Mouse (Mus musculus) intestine, embryonic 16.5 days (tissue): ENCODE measurements around the gene Tacr1. TPM values are rescaled to one million over a fixed set of nuclear protein-coding genes. Genes with fewer than 3 reads are reported as not detected.

Source experiments
- ATAC-seq: fragments of 200-750 bp; cut with Nextera tagmentation; 2 replicates; pipeline ENCODE4 v1.8.0; 2017; ENCODE audit warnings: moderate TSS enrichment, moderate library complexity
- H3K27ac ChIP-seq: fragments of 300-500 bp; sonication (generic); 2 replicates; pipeline ENCODE4 v1.5.1; 2014; ENCODE audit warnings: mild to moderate bottlenecking, low read length
- H3K27me3 ChIP-seq: fragments of 300-500 bp; sonication (generic); replicated peaks from 2 replicates; pipeline ENCODE4 v1.6.1; 2014; ENCODE audit warnings: low read length, control low read depth, mixed read lengths; ENCODE audit not compliant: control insufficient read depth, insufficient read depth
- H3K36me3 ChIP-seq: fragments of 300-500 bp; sonication (generic); 2 replicates; pipeline ENCODE4 v1.6.1; 2014; ENCODE audit warnings: low read length, control low read depth; ENCODE audit not compliant: control insufficient read depth, insufficient read depth
- H3K4me1 ChIP-seq: fragments of 300-500 bp; sonication (generic); 2 replicates; pipeline ENCODE4 v1.6.1; 2014; ENCODE audit warnings: low read length, control low read depth, mixed read lengths; ENCODE audit not compliant: control insufficient read depth, insufficient read depth
- H3K4me2 ChIP-seq: fragments of 300-500 bp; sonication (generic); 2 replicates; pipeline ENCODE4 v1.6.1; 2014; ENCODE audit warnings: low read depth, low read length, control low read depth
- H3K4me3 ChIP-seq: fragments of 300-500 bp; sonication (generic); 2 replicates; pipeline ENCODE4 v1.5.1; 2014; ENCODE audit warnings: mild to moderate bottlenecking, low read length
- H3K9ac ChIP-seq: fragments of 300-500 bp; sonication (generic); 2 replicates; pipeline ENCODE4 v1.6.1; 2014; ENCODE audit warnings: low read depth, low read length
- H3K9me3 ChIP-seq: fragments of 300-500 bp; sonication (generic); 2 replicates; pipeline ENCODE4 v1.6.1; 2016; ENCODE audit warnings: low read length, control low read depth; ENCODE audit not compliant: control insufficient read depth
- WGBS: fragments of 180-500 bp; shearing (Covaris S2); extraction: QIAGEN DNeasy Blood & Tissue Kit; methylation state at CpG from one replicate; pipeline ENCODE4 v1.1.7; 2014; 5-methylcytosine and 5-hydroxymethylcytosine counted together
- polyA plus RNA-seq: library from polyadenylated mRNA; unstranded; fragments of >200 nt; fragmentation: Nextera tagmentation; extraction: Ambion mirVana; gene quantifications from 2 replicates; pipeline ENCODE4 v1.2.1, GENCODE M21; 2015

Gene Tacr1
- polyA plus RNA-seq, result 0.97 and 1.3 TPM in 2 replicates

DNA sequence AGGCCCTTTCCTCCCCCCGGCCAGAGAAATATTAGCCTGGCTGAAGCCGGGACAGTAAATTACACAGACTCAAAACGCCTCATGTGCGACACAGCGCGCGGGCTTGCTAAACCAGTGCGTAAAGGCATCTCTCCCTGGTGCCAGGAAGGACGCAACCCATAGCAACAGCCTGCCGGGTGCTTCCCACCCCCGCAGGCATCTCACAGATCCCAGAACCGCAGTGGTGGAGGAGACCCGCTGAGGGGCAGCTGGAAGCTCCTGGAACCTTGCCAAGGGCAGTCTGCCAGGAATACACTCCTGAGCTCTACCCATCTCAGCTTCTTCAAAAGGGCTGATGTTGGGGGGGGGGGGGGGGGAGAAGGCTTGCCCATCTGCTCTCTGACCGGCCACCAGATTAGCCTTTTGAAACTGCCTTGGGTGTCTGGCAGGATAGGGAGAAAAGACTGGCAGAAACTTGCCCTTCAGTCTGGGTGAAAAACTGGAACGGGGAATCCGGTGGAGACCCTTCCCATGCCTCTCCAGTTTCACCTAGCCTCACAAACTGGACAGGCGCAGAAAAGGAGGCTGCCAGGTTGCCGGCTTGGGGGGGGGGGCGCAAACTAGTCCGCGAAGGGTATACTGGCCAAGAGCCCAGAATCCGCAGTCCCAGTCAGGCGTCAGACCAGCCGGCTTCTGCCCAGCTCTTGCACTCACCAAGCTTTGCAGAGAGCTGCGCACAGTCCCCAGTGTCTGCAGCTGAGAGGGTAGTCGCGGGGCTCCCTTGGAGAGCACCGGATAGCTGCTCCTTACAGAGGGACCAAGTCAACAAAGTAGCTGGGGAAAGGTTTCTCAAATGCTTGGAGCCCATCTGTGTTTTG lies at the start of gene Tacr1:
Gene Tacr1 (plus strand): TSS at position 740 of the 857 bp plus-strand sequence.
- H3K27ac ChIP-seq, result no peak within 1 kb of the TSS; the same call in 1 of the 2 replicates
- no peaks in the 10 kb centered on the region for H3K36me3 ChIP-seq
- peak within 1 kb of the TSS; percentile 78 for H3K4me2 ChIP-seq
- peak within 1 kb of the TSS; percentile 46 for H3K4me3 ChIP-seq
- ATAC-seq, result peak; percentile 77
- peaks cover 10% of the 10 kb centered on the region; the same call in 1 of the 2 replicates for H3K4me1 ChIP-seq
- H3K27me3 ChIP-seq, result peaks cover 17% of the 10 kb centered on the region; the same call in 1 of the 2 replicates
- WGBS, result under 1% methylated on average over 28 of the region's 28 CpGs
- H3K9ac ChIP-seq, result peak within 1 kb of the TSS; percentile 49; the same call in 1 of the 2 replicates
- H3K9me3 ChIP-seq, result no peaks in the 10 kb centered on the region

DNA sequence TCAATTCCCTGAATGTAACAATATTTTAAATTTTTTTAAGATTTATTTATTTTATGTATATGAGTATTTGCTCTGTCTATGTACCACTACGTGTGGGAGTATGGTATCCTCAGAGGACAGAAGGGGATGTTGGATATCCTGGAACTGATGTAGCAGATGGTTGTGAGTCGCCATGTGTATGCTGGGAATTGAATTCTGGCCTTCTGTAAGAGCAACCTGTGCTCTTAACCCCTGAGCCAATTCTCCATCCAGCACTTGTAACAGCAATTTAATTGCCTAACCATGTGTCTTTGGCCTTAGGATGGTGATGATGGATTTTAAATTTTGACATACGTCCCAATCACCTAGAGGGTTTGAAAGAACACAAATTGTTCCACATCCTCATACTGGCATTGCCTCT lies 26.0 kb upstream of the Tacr1 start:
- no peak overlapping the region for H3K9ac ChIP-seq
- 83% methylated on average over 3 of the region's 3 CpGs for WGBS
- H3K4me3 ChIP-seq, result no peak overlapping the region
- H3K27me3 ChIP-seq, result no peaks in the 10 kb centered on the region
- no peak overlapping the region for H3K4me2 ChIP-seq
- ATAC-seq, result no peak
- H3K4me1 ChIP-seq, result no peaks in the 10 kb centered on the region
- no peaks in the 10 kb centered on the region for H3K36me3 ChIP-seq
- no peak overlapping the region for H3K27ac ChIP-seq
- H3K9me3 ChIP-seq, result no peaks in the 10 kb centered on the region

DNA sequence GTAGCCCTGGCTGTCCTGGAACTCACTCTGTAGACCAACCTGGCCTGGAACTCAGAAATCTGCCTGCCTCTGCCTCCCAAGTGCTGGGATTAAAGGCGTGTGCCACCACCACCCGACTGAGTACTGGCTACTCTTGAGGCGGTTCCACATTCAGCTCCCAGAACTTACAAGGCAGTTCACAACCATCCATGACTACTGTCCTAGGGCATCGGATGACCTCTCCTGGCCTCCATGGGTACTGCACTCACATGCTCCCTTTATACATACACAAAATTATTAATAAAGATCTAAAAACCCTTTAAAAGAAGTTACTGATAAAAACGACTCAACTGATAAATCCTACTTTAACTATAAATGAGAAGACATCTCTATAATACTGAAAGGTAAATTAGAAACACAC lies 18.6 kb upstream of the Tacr1 start:
- H3K36me3 ChIP-seq, result no peaks in the 10 kb centered on the region
- H3K9me3 ChIP-seq, result no peaks in the 10 kb centered on the region
- H3K27ac ChIP-seq, result no peak overlapping the region
- no peaks in the 10 kb centered on the region for H3K27me3 ChIP-seq
- H3K4me3 ChIP-seq, result no peak overlapping the region
- H3K4me1 ChIP-seq, result no peaks in the 10 kb centered on the region
- 87% methylated on average over 5 of the region's 5 CpGs for WGBS
- ATAC-seq, result no peak
- no peak overlapping the region for H3K9ac ChIP-seq
- H3K4me2 ChIP-seq, result no peak overlapping the region

DNA sequence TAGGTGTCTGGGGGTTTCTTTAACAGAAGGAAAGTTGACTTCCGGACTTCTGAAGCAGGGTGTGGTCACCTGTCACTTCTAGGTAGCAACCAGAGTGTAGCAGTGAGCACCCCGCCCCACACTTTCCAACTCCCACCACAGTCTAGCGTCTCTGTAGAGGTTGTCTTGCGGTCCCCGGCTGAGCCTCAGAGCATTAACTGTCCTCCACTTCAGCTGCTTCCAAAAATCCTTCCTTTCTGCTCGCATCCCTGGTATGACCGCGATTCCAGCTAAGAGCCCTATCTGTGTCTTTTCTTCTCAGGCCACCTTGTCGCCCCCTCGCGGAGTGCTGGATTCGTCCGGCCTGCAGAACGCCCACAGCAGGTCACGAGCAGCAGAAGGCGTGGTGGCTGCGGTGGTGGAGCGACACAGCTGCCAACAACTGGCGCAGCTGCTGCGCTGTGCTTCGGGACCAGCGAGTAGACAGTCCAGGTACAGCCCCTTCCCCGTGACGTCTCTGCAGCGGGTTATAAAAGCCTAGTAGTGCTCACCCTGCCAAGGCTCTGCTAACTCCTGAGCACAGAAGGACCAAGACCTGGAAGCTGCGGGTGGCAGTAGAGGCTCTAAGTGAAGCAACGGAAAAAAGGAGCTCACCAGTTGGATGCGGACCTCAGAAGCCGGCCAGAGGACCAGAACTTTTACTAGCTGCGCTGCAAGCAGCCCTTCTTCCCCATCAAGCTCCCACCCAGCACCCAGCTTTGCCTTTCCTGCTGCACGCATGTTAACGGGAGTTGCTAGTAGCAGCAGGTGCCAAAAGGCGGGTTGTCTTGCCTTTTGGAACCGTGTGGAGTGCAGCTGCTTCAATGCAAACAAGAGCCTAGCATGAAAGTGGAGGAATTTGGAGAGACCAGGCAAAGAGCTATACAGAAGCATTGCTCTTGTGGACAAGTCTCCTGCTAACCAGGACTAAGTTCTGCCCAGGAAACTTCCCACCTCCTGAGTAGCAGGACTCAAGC lies 664 bp downstream of the Tacr1 start:
- peak; percentile 80 for ATAC-seq
- H3K27me3 ChIP-seq, result peaks cover 17% of the 10 kb centered on the region; the same call in 1 of the 2 replicates
- WGBS, result 2% methylated on average over 34 of the region's 34 CpGs

DNA sequence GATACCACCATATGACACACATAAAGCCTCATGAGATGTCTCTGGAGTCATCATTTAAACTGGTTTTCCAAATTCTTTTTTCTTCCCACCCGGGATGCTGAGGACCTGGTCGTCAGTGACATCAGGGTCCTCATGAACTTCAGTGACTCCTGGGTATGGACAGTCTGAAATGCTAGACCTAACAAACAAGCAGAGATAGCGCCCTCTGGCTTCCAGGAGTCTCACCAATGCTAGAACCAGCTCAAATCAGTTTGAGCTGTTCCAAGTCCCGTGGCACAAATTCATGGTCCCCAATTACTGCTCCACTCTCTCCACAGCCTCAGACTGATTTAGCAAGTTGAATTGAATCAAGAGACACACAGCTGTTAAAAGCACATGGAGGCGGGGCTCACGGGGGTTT lies 16.2 kb downstream of the Tacr1 start:
- no peak for ATAC-seq
- Histone ChIP-seq H3K9ac (no peak overlapping the region), H3K27me3 (no peaks in the 10 kb centered on the region), H3K4me2 (no peak overlapping the region), H3K4me1 (no peaks in the 10 kb centered on the region), H3K9me3 (no peaks in the 10 kb centered on the region), H3K36me3 (no peaks in the 10 kb centered on the region), H3K4me3 (no peak overlapping the region), H3K27ac (no peak overlapping the region)
- WGBS, result 73% methylated on average over 6 of the region's 6 CpGs

More for the DNA sequence above, 664 bp downstream of the Tacr1 start:
- Histone ChIP-seq H3K4me2 (peak overlapping the region; percentile 78), H3K4me3 (peak overlapping the region; percentile 46), H3K4me1 (peaks cover 10% of the 10 kb centered on the region; the same call in 1 of the 2 replicates), H3K27ac (no peak overlapping the region; the same call in 1 of the 2 replicates), H3K9me3 (no peaks in the 10 kb centered on the region), H3K9ac (peak overlapping the region; percentile 29; the same call in 1 of the 2 replicates), H3K36me3 (no peaks in the 10 kb centered on the region)

DNA sequence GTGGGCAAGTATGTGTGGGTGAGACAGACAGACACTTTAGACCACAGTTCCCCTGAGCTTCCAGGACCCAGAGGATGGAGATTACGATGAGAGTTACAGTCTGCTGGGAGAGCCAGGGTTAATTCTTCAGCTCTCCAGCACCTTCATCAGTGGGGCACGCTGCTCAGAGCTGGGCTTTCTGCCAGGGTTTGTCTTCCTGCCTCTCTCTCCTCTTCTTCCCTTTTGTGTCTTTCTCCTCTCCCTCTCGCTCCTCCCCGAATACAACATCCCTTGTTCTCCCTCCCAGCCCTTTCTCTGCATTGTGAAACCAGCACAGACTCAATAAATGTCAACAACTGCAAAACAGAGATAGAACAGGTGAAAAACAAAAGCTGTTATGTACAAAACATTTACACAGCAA lies 18.1 kb downstream of the Tacr1 start:
- no peak overlapping the region for H3K27ac ChIP-seq
- H3K9ac ChIP-seq, result no peak overlapping the region
- H3K4me3 ChIP-seq, result no peak overlapping the region
- 34% methylated on average over 4 of the region's 4 CpGs for WGBS
- H3K4me1 ChIP-seq, result no peaks in the 10 kb centered on the region
- no peaks in the 10 kb centered on the region for H3K27me3 ChIP-seq
- no peak overlapping the region for H3K4me2 ChIP-seq
- no peaks in the 10 kb centered on the region for H3K36me3 ChIP-seq
- H3K9me3 ChIP-seq, result no peaks in the 10 kb centered on the region
- ATAC-seq, result no peak

DNA sequence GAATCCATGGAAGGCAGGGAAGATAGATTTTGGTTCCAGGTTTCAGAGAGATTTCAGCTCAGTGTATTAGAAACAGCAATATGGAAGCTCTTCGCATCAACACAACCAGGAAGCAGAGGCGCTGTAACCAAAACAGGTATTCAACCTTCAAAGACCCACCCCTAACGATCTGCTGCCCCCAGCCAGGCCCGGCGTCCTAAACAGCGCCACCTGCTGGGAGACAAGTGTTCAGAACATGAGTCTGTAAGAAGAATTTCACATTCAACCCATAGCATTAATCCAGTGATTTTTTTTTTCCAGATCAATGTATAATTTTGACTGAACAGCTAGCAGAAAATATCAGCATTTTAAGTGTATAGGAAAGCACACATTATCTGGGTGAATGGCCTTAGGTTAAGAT lies 26.8 kb downstream of the Tacr1 start:
- Histone ChIP-seq H3K4me2 (no peak overlapping the region), H3K9me3 (peaks cover 6% of the 10 kb centered on the region; the same call in 1 of the 2 replicates), H3K27ac (no peak overlapping the region), H3K4me1 (no peaks in the 10 kb centered on the region), H3K9ac (no peak overlapping the region), H3K36me3 (no peaks in the 10 kb centered on the region), H3K27me3 (no peaks in the 10 kb centered on the region), H3K4me3 (no peak overlapping the region)
- 57% methylated on average over 6 of the region's 6 CpGs for WGBS
- ATAC-seq, result no peak

DNA sequence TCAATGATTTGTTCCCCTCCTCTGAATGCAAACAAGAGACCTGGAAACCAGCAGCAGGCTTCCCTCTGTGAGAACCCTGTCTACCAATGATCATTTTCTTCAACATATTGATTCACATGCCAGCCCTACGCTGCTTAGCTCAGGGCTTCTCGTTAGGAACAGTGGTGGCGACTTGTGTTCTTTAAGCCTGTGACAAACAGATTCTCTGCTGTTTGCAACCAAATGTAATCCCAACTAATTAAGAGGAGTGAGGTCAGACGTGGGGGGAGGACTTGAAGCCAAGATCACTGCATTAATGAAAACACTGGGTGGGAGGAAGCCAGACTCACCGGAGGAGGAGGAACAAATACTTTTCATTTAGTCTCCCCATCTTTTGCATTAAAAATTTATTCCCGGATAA lies 27.6 kb downstream of the Tacr1 start:
- no peak overlapping the region for H3K9ac ChIP-seq
- ATAC-seq, result no peak
- H3K4me1 ChIP-seq, result no peaks in the 10 kb centered on the region
- H3K27ac ChIP-seq, result no peak overlapping the region
- WGBS, result 73% methylated on average over 6 of the region's 6 CpGs
- H3K4me3 ChIP-seq, result no peak overlapping the region
- H3K4me2 ChIP-seq, result no peak overlapping the region
- no peaks in the 10 kb centered on the region for H3K36me3 ChIP-seq
- H3K27me3 ChIP-seq, result no peaks in the 10 kb centered on the region
- H3K9me3 ChIP-seq, result peaks cover 6% of the 10 kb centered on the region; the same call in 1 of the 2 replicates

DNA sequence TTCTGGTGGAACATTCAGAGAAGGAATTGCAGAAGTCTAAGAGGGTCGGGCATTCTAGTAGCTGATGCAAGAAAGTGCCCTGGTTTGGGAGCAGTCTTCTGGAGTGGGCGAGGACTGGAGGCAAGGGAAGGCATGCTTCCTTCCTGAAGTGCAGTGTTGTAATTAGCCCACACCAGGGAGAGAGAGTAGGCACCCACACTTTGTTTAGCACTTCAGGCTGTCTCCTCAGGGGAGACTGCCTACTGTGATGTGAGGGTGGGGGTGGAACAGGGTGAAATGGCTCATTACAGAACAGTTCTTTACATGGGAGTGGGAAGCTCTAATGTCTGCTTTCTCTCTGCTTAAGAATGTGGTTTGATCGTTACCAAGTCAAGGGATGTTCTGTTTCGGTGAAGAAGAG lies 35.0 kb downstream of the Tacr1 start:
- no peaks in the 10 kb centered on the region for H3K36me3 ChIP-seq
- no peaks in the 10 kb centered on the region for H3K27me3 ChIP-seq
- no peak overlapping the region for H3K4me3 ChIP-seq
- H3K27ac ChIP-seq, result no peak overlapping the region
- H3K4me1 ChIP-seq, result no peaks in the 10 kb centered on the region
- no peak overlapping the region for H3K9ac ChIP-seq
- WGBS, result 64% methylated on average over 4 of the region's 4 CpGs
- H3K4me2 ChIP-seq, result no peak overlapping the region
- ATAC-seq, result no peak
- no peaks in the 10 kb centered on the region for H3K9me3 ChIP-seq
